In the genomic region with DNA sequence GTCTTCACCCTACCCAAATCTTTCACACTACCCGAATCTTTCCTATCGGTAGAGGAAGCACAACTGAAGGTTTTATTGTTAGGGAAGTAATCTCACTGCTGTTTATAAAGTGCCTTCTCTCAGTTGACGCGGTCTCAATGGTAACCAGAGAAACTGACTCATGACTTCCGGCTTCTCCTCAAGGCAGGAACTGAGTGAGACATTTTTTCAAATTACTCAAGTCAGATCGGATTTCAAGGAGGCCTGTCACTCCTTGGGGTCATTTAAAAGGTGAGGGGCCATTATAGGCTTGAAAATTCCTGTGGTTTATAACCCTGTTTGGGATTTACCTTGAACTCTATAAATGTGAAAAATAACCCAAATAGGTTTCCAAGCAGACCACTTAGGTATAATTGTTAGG, we compare ENCODE assay signal across 8 mouse cellular contexts.
DNase-seq lines count a peak whose midpoint lies in the region; ATAC-seq and TF ChIP-seq lines count a peak whose summit lies in the region.
"Had no signal": no experiment of that assay in that cellular context is flagged by ENCODE, and none has a peak within 500 bp of the region (broad histone marks: within the 10 kb centered on the region; RNA-seq: fewer than 3 reads in every experiment).

No protein-coding gene starts in this region.

- H3K36me3 ChIP-seq in spleen, adult 2 months (ENCODE audit: control insufficient read depth, insufficient read depth, low read length) = no peaks in the 10 kb centered on the region
- no peaks in the 10 kb centered on the region for H3K36me3 ChIP-seq in limb, embryonic 14.5 days (ENCODE audit: control insufficient read depth, insufficient read depth, low read length)
- H3K36me3 ChIP-seq: neural tube, embryonic 12.5 days had no signal

- H3K27me3 ChIP-seq in spleen, adult 2 months (ENCODE audit: control insufficient read depth, insufficient read depth, low read length) = no peaks in the 10 kb centered on the region
- H3K27me3 ChIP-seq in limb, embryonic 14.5 days (ENCODE audit: control insufficient read depth, insufficient read depth, low read length) = no peaks in the 10 kb centered on the region; the same call in 1 of the 2 replicates
- H3K27me3 ChIP-seq: neural tube, embryonic 12.5 days had no signal

- DNase-seq in spleen, adult 2 months (ENCODE audit: low read depth in 1 of 2, low spot score in 2 of 2) = peak; percentile 17 to 79
- DNase-seq in spleen, postnatal 10 days (ENCODE audit: low spot score in 2 of 2) = no peak
- DNase-seq in embryo, embryonic 11 days = peak; percentile 68
- DNase-seq in limb, embryonic 14.5 days (ENCODE audit: low spot score) = peak; percentile 41
- peak; percentile 9 for DNase-seq in thymus, postnatal 4 days
- no peak for DNase-seq in gastrocnemius, adult 2 months
- no peak for DNase-seq in right cerebral cortex, postnatal 10 days (ENCODE audit: low spot score in 2 of 2)

- no peak overlapping the region for H3K4me2 ChIP-seq in limb, embryonic 14.5 days (replicated peaks; ENCODE audit: low read depth, low read length, severe bottlenecking)
- H3K4me2 ChIP-seq: neural tube, embryonic 12.5 days had no signal

- intact Hi-C loops in gastrocnemius, adult 2 months (cut with DNase I) = no loop called here

- H3K9me3 ChIP-seq in limb, embryonic 14.5 days (ENCODE audit: control insufficient read depth, low read length) = no peaks in the 10 kb centered on the region
- H3K9me3 ChIP-seq: neural tube, embryonic 12.5 days had no signal

- TF ChIP-seq CTCF in spleen, adult 2 months (IDR thresholded peaks at IDR 0.05; ENCODE audit: extremely low read depth, insufficient read depth, insufficient read length, insufficient replicate concordance) = no peak
- TF ChIP-seq CTCF in gastrocnemius, adult 2 months (IDR thresholded peaks at IDR 0.05) = no peak

- H3K27ac ChIP-seq in spleen, adult 2 months (ENCODE audit: insufficient read depth, low read length) = no peak overlapping the region
- no peak overlapping the region for H3K27ac ChIP-seq in limb, embryonic 14.5 days (replicated peaks; ENCODE audit: low read depth, low read length)
- H3K27ac ChIP-seq in gastrocnemius, adult 2 months = no peak overlapping the region
- H3K27ac ChIP-seq: neural tube, embryonic 12.5 days had no signal

- H3K9ac ChIP-seq in limb, embryonic 14.5 days (ENCODE audit: low read depth, low read length, severe bottlenecking) = no peak overlapping the region
- H3K9ac ChIP-seq: neural tube, embryonic 12.5 days had no signal

- peak; percentile 38; the same call in 1 of the 2 replicates for ATAC-seq in limb, embryonic 14.5 days (ENCODE audit: low FRiP score, low read depth)

- 8% methylated on average over 6 of the region's 6 CpGs for WGBS in spleen, adult 2 months
- 7% methylated on average over 6 of the region's 6 CpGs for WGBS in limb, embryonic 14.5 days

- no peak for TF ChIP-seq POLR2A in spleen, adult 2 months (IDR thresholded peaks at IDR 0.05; ENCODE audit: low read depth, low read length)
- no peak for TF ChIP-seq POLR2A in limb, embryonic 14.5 days (IDR thresholded peaks at IDR 0.05; ENCODE audit: borderline replicate concordance, extremely low read depth, insufficient read depth, insufficient read length)

- H3K4me1 ChIP-seq in spleen, adult 2 months (ENCODE audit: control insufficient read depth, insufficient read depth, insufficient read length) = peaks cover 12% of the 10 kb centered on the region
- peaks cover 15% of the 10 kb centered on the region; the same call in 1 of the 2 replicates for H3K4me1 ChIP-seq in limb, embryonic 14.5 days (ENCODE audit: control insufficient read depth, insufficient read depth, low read length)

- H3K4me3 ChIP-seq in spleen, adult 2 months (ENCODE audit: extremely low read depth, insufficient read depth, insufficient read length) = no peak overlapping the region
- no peak overlapping the region for H3K4me3 ChIP-seq in limb, embryonic 14.5 days (replicated peaks; ENCODE audit: low read length)
- H3K4me3 ChIP-seq in gastrocnemius, adult 2 months = no peak overlapping the region
- H3K4me3 ChIP-seq: neural tube, embryonic 12.5 days had no signal

Comparison
In these comparisons a context has a peak if more than half of its experiments do, and no peak if none do; other contexts are left out.
1. DNase-seq: peak in spleen, adult 2 months (2 of 2), embryo, embryonic 11 days (single experiment), limb, embryonic 14.5 days (single experiment) and thymus, postnatal 4 days (single experiment); none in spleen, postnatal 10 days (0 of 2), gastrocnemius, adult 2 months (single experiment) and right cerebral cortex, postnatal 10 days (0 of 2).